Mouse (Mus musculus) liver, embryonic 14.5 days (tissue): ENCODE measurements around the gene Isl1.

ENCODE experiments used
- CTCF ChIP-seq: IDR thresholded peaks from 2 replicates; pipeline ENCODE4 v1.5.1; 2016; ENCODE audit warnings: antibody characterized with exemption, low read depth, control low read depth
- EP300 ChIP-seq: IDR thresholded peaks from 2 replicates; pipeline ENCODE4 v1.6.1; 2016; ENCODE audit warnings: antibody characterized with exemption, low read depth

DNA sequence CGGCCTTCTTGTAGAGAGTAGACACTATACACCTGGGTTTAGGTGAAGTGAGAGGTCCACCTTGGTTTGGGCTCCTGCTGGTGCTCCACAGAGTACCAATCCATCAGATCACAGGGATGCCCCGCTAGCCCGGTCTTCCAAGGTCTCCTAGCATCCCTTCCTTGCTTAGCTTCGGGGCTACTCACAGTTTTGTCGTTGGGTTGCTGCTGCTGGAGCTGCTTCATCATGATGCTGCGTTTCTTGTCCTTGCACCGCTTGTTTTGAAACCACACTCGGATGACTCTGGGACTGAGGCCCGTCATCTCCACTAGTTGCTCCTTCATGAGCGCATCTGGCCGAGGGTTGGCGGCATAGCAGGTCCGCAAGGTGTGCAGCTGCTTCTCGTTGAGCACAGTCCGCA, 6.6 kb downstream of the Isl1 start:
- TF ChIP-seq CTCF (no peak), EP300 (no peak)
